Mouse (Mus musculus): Measurements from ENCODE around the gene Gm5615. TPM values are rescaled to one million over a fixed set of nuclear protein-coding genes. Genes with fewer than 3 reads are reported as not detected.

The Gm5615 gene
- total and polyA plus RNA-seq, 3 experiments = not detected

Other genes with a start within 250 kb of the Gm5615 start
- not detected in 2 replicates for gene Gm7257, start 110.1 kb downstream of the Gm5615 start, total RNA-seq (2012; rRNA removed)
- gene Gm7257, start 110.1 kb downstream of the Gm5615 start, total RNA-seq (2014; rRNA removed) = not detected in 2 replicates
- not detected in 2 replicates for gene Gm7257, start 110.1 kb downstream of the Gm5615 start, polyA plus RNA-seq (2012; ENCODE audit: insufficient read length, low read depth)
- not detected in 2 replicates for gene Gm9513, start 66.3 kb downstream of the Gm5615 start, total RNA-seq (2012; rRNA removed)
- not detected in 2 replicates for gene Gm9513, start 66.3 kb downstream of the Gm5615 start, total RNA-seq (2014; rRNA removed)
- gene Gm9513, start 66.3 kb downstream of the Gm5615 start, polyA plus RNA-seq (2012; ENCODE audit: insufficient read length, low read depth) = not detected in 2 replicates
- not detected in 2 replicates for gene Gm17689, start 40.7 kb upstream of the Gm5615 start, total RNA-seq (2012; rRNA removed)
- not detected in 2 replicates for gene Gm17689, start 40.7 kb upstream of the Gm5615 start, total RNA-seq (2014; rRNA removed)
- not detected in 2 replicates for gene Gm17689, start 40.7 kb upstream of the Gm5615 start, polyA plus RNA-seq (2012; ENCODE audit: insufficient read length, low read depth)
- 0.88 and 1.2 TPM in 2 replicates for gene A630095E13Rik, start 101.4 kb upstream of the Gm5615 start, total RNA-seq (2012; rRNA removed)
- 0.39 TPM in 1 of 2 replicates, not detected in the other for gene A630095E13Rik, start 101.4 kb upstream of the Gm5615 start, total RNA-seq (2014; rRNA removed)
- 0.80 TPM in 1 of 2 replicates, not detected in the other for gene A630095E13Rik, start 101.4 kb upstream of the Gm5615 start, polyA plus RNA-seq (2012; ENCODE audit: insufficient read length, low read depth)
- gene Acrv1, start 151.3 kb upstream of the Gm5615 start, total RNA-seq (2012; rRNA removed) = not detected in 2 replicates
- not detected in 2 replicates for gene Acrv1, start 151.3 kb upstream of the Gm5615 start, total RNA-seq (2014; rRNA removed)
- not detected in 2 replicates for gene Acrv1, start 151.3 kb upstream of the Gm5615 start, polyA plus RNA-seq (2012; ENCODE audit: insufficient read length, low read depth)
- 25.6 and 27.1 TPM in 2 replicates for gene Chek1, start 185.1 kb upstream of the Gm5615 start, total RNA-seq (2012; rRNA removed)
- 75.3 and 92.5 TPM in 2 replicates for gene Chek1, start 185.1 kb upstream of the Gm5615 start, total RNA-seq (2014; rRNA removed)
- gene Chek1, start 185.1 kb upstream of the Gm5615 start, polyA plus RNA-seq (2012; ENCODE audit: insufficient read length, low read depth) = 88.1 and 93.2 TPM in 2 replicates
- 269 and 280 TPM in 2 replicates for gene Stt3a, start 225.7 kb upstream of the Gm5615 start, total RNA-seq (2012; rRNA removed)
- gene Stt3a, start 225.7 kb upstream of the Gm5615 start, total RNA-seq (2014; rRNA removed) = 548 and 559 TPM in 2 replicates
- 388 and 395 TPM in 2 replicates for gene Stt3a, start 225.7 kb upstream of the Gm5615 start, polyA plus RNA-seq (2012; ENCODE audit: insufficient read length, low read depth)